15 mouse cellular contexts compared by ENCODE assay signal in the genomic region with DNA sequence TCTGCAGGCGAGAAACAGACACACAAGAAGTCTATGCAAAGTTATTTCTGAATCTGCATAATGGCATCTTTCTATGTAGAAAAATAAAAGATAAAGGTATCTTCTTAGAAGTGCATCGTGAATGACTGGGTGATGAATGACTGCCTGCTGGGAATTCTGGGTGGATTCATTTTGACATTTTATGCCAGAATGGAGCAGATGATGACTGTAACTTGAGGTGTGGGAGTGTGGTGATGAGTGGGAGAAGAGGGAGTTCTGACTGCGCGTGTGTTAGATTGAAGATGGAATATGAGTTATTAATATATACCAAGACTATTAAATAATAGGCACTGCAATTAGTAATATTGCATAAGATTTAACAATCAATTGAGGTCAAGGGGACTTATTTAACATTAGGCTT.
DNase-seq lines count a peak whose midpoint lies in the region.
"Had no signal": no experiment of that assay in that cellular context is flagged by ENCODE, and none has a peak within 500 bp of the region (broad histone marks: within the 10 kb centered on the region; RNA-seq: fewer than 3 reads in every experiment).

No protein-coding gene starts in this region.

- DNase-seq in layer of hippocampus, adult 11-12 months (ENCODE audit: low spot score), result peak; percentile 12
- DNase-seq in layer of hippocampus, adult 9-10 months (ENCODE audit: low spot score), result no peak
- DNase-seq in left cerebral cortex, adult 11 months (ENCODE audit: low spot score), result peak; percentile 11
- no peak for DNase-seq in left cerebral cortex, adult 18-20 months (ENCODE audit: low spot score in 2 of 2)
- peak; percentile 41 for DNase-seq in telencephalon, adult 2 months (ENCODE audit: low read depth, low spot score)
- no peak for DNase-seq in lung, postnatal 4 days
- DNase-seq: adrenal gland, adult 2 months; adrenal gland, postnatal 14 days; cerebellum, adult 11-12 months; cerebellum, adult 8-10 months; cerebellum, postnatal 10 days; cerebellum, postnatal 36 days; gastrocnemius, adult 2 months; gastrocnemius, postnatal 14 days; heart, adult 11 months had no signal

Comparison
In these comparisons a context has a peak if more than half of its experiments do, and no peak if none do; other contexts are left out.
1. DNase-seq: peak in layer of hippocampus, adult 11-12 months (single experiment), left cerebral cortex, adult 11 months (single experiment) and telencephalon, adult 2 months (single experiment); none in layer of hippocampus, adult 9-10 months (single experiment), left cerebral cortex, adult 18-20 months (0 of 2) and lung, postnatal 4 days (0 of 2).